Mouse (Mus musculus) forebrain, embryonic 13.5 days (tissue): Measurements from ENCODE around the gene Tns3. TPM values are rescaled to one million over a fixed set of nuclear protein-coding genes. Genes with fewer than 3 reads are reported as not detected.

Experiments
- ATAC-seq: fragments of 200-750 bp; cut with Nextera tagmentation; 2 replicates; pipeline ENCODE4 v1.8.0; 2017
- H3K27ac ChIP-seq: fragments of 300-500 bp; sonication (generic); 2 replicates; pipeline ENCODE4 v1.5.1; 2015; ENCODE audit warnings: inconsistent platforms, mild to moderate bottlenecking, moderate library complexity
- H3K27me3 ChIP-seq: fragments of 300-500 bp; sonication (generic); 2 replicates; pipeline ENCODE4 v1.6.1; 2015; ENCODE audit warnings: mild to moderate bottlenecking, inconsistent platforms
- H3K36me3 ChIP-seq: fragments of 300-500 bp; sonication (generic); 2 replicates; pipeline ENCODE4 v1.6.1; 2015; ENCODE audit warnings: mild to moderate bottlenecking, inconsistent platforms; ENCODE audit not compliant: poor library complexity, severe bottlenecking
- H3K4me1 ChIP-seq: fragments of 300-500 bp; sonication (generic); 2 replicates; pipeline ENCODE4 v1.6.1; 2015; ENCODE audit warnings: inconsistent platforms
- H3K4me2 ChIP-seq: fragments of 300-500 bp; sonication (generic); 2 replicates; pipeline ENCODE4 v1.6.1; 2015; ENCODE audit warnings: inconsistent platforms, mild to moderate bottlenecking, moderate library complexity
- H3K4me3 ChIP-seq: fragments of 300-500 bp; sonication (generic); 2 replicates; pipeline ENCODE4 v1.5.1; 2015; ENCODE audit warnings: mild to moderate bottlenecking, inconsistent platforms
- H3K9ac ChIP-seq: fragments of 300-500 bp; sonication (generic); 2 replicates; pipeline ENCODE4 v1.6.1; 2015; ENCODE audit warnings: mild to moderate bottlenecking, inconsistent platforms
- H3K9me3 ChIP-seq: fragments of 300-500 bp; sonication (generic); replicated peaks from 2 replicates; pipeline ENCODE4 v1.6.1; 2016; ENCODE audit warnings: inconsistent platforms
- WGBS: fragments of 180-500 bp; shearing (Covaris S2); methylation state at CpG from one replicate; pipeline ENCODE4 v1.1.7; 2015; 5-methylcytosine and 5-hydroxymethylcytosine counted together
- polyA plus RNA-seq: library from polyadenylated mRNA; unstranded; fragments of >200 nt; fragmentation: Nextera tagmentation; extraction: Ambion mirVana; gene quantifications from 2 replicates; pipeline ENCODE4 v1.2.1, GENCODE M21; 2015

The Tns3 gene
- polyA plus RNA-seq, 1 experiment from 2014 or later, result 6.6 TPM

- peaks cover 18% of the 10 kb centered on the region for H3K36me3 ChIP-seq
- H3K27ac ChIP-seq, result no peak overlapping the region
- no peak overlapping the region for H3K4me2 ChIP-seq
- H3K9me3 ChIP-seq, result no peaks in the 10 kb centered on the region
- H3K9ac ChIP-seq, result no peak overlapping the region
- ATAC-seq, result no peak
- no peak overlapping the region for H3K4me3 ChIP-seq
- H3K4me1 ChIP-seq, result peaks cover 26% of the 10 kb centered on the region
- H3K27me3 ChIP-seq, result no peaks in the 10 kb centered on the region
- WGBS, result 74% methylated on average over 8 of the region's 8 CpGs
Measured at GRCm38 (mm10) chr11:8493931-8494490, 170.3 kb downstream of the Tns3 start.

GRCm38 (mm10) chr11:8492332-8492731 is 172.0 kb downstream of the Tns3 start:
- 91% methylated on average over 10 of the region's 10 CpGs for WGBS
- no peak for ATAC-seq

GRCm38 (mm10) chr11:8488248-8488647 is 176.1 kb downstream of the Tns3 start:
- Histone ChIP-seq H3K4me2 (no peak overlapping the region), H3K9ac (no peak overlapping the region), H3K36me3 (peaks cover 18% of the 10 kb centered on the region), H3K9me3 (no peaks in the 10 kb centered on the region), H3K27me3 (no peaks in the 10 kb centered on the region), H3K4me3 (no peak overlapping the region), H3K4me1 (peaks cover 5% of the 10 kb centered on the region; the same call in 1 of the 2 replicates), H3K27ac (no peak overlapping the region)
- WGBS, result 74% methylated on average over 6 of the region's 6 CpGs
- peak; percentile 50; the same call in 1 of the 2 replicates for ATAC-seq

More at GRCm38 (mm10) chr11:8492332-8492731, 172.0 kb downstream of the Tns3 start:
- H3K36me3 ChIP-seq, result peaks cover 18% of the 10 kb centered on the region
- H3K9me3 ChIP-seq, result no peaks in the 10 kb centered on the region
- H3K4me1 ChIP-seq, result peaks cover 29% of the 10 kb centered on the region
- no peak overlapping the region for H3K27ac ChIP-seq
- H3K4me2 ChIP-seq, result no peak overlapping the region
- H3K4me3 ChIP-seq, result no peak overlapping the region
- H3K9ac ChIP-seq, result no peak overlapping the region
- no peaks in the 10 kb centered on the region for H3K27me3 ChIP-seq

- WGBS, result 93% methylated on average over 4 of the region's 4 CpGs
- peaks cover 11% of the 10 kb centered on the region; the same call in 1 of the 2 replicates for H3K4me1 ChIP-seq
- H3K9ac ChIP-seq, result no peak overlapping the region
- H3K27me3 ChIP-seq, result no peaks in the 10 kb centered on the region
- H3K27ac ChIP-seq, result no peak overlapping the region
- ATAC-seq, result no peak
- peaks cover 6% of the 10 kb centered on the region; the same call in 1 of the 2 replicates for H3K36me3 ChIP-seq
- no peak overlapping the region for H3K4me2 ChIP-seq
- H3K4me3 ChIP-seq, result no peak overlapping the region
- no peaks in the 10 kb centered on the region for H3K9me3 ChIP-seq
Measured at GRCm38 (mm10) chr11:8486552-8486951, 177.8 kb downstream of the Tns3 start.

GRCm38 (mm10) chr11:8484538-8484937 is 179.8 kb downstream of the Tns3 start:
- no peaks in the 10 kb centered on the region for H3K27me3 ChIP-seq
- ATAC-seq, result no peak
- WGBS, result 88% methylated on average over 4 of the region's 4 CpGs
- no peak overlapping the region for H3K9ac ChIP-seq
- H3K4me2 ChIP-seq, result no peak overlapping the region
- H3K4me3 ChIP-seq, result no peak overlapping the region
- H3K27ac ChIP-seq, result no peak overlapping the region
- no peaks in the 10 kb centered on the region for H3K9me3 ChIP-seq
- peaks cover 11% of the 10 kb centered on the region; the same call in 1 of the 2 replicates for H3K4me1 ChIP-seq
- no peaks in the 10 kb centered on the region for H3K36me3 ChIP-seq

- no peak overlapping the region for H3K4me3 ChIP-seq
- H3K9ac ChIP-seq, result no peak overlapping the region
- no peaks in the 10 kb centered on the region for H3K9me3 ChIP-seq
- ATAC-seq, result no peak
- no peaks in the 10 kb centered on the region for H3K27me3 ChIP-seq
- H3K4me2 ChIP-seq, result no peak overlapping the region
- WGBS, result 63% methylated on average over 3 of the region's 3 CpGs
- peaks cover 7% of the 10 kb centered on the region; the same call in 1 of the 2 replicates for H3K36me3 ChIP-seq
- H3K27ac ChIP-seq, result no peak overlapping the region
- H3K4me1 ChIP-seq, result 0 out of 2 replicates have a peak, but pooled peaks cover 6% of the 10 kb centered on the region
Measured at GRCm38 (mm10) chr11:8482721-8483120, 181.6 kb downstream of the Tns3 start.

- no peaks in the 10 kb centered on the region for H3K27me3 ChIP-seq
- H3K4me3 ChIP-seq, result no peak overlapping the region
- H3K9me3 ChIP-seq, result no peaks in the 10 kb centered on the region
- ATAC-seq, result no peak
- 0 out of 2 replicates have a peak, but pooled peaks cover 6% of the 10 kb centered on the region for H3K4me1 ChIP-seq
- no peak overlapping the region for H3K4me2 ChIP-seq
- H3K36me3 ChIP-seq, result peaks cover 13% of the 10 kb centered on the region; the same call in 1 of the 2 replicates
- H3K27ac ChIP-seq, result no peak overlapping the region
- WGBS, result 65% methylated on average over 5 of the region's 5 CpGs
- H3K9ac ChIP-seq, result no peak overlapping the region
Measured at GRCm38 (mm10) chr11:8481962-8482361, 182.4 kb downstream of the Tns3 start.

GRCm38 (mm10) chr11:8481529-8481928 is 182.8 kb downstream of the Tns3 start:
- peaks cover 16% of the 10 kb centered on the region; the same call in 1 of the 2 replicates for H3K36me3 ChIP-seq
- no peaks in the 10 kb centered on the region for H3K27me3 ChIP-seq
- no peak overlapping the region for H3K4me3 ChIP-seq
- WGBS, result 86% methylated on average over 6 of the region's 6 CpGs
- H3K9ac ChIP-seq, result no peak overlapping the region
- H3K4me2 ChIP-seq, result no peak overlapping the region
- no peak for ATAC-seq
- no peak overlapping the region for H3K27ac ChIP-seq
- H3K9me3 ChIP-seq, result no peaks in the 10 kb centered on the region
- 0 out of 2 replicates have a peak, but pooled peaks cover 6% of the 10 kb centered on the region for H3K4me1 ChIP-seq

- no peaks in the 10 kb centered on the region for H3K27me3 ChIP-seq
- WGBS, result 93% methylated on average over 2 of the region's 2 CpGs
- H3K4me2 ChIP-seq, result no peak overlapping the region
- 0 out of 2 replicates have a peak, but pooled peaks cover 6% of the 10 kb centered on the region for H3K4me1 ChIP-seq
- H3K27ac ChIP-seq, result no peak overlapping the region
- H3K9ac ChIP-seq, result no peak overlapping the region
- no peak for ATAC-seq
- H3K9me3 ChIP-seq, result no peaks in the 10 kb centered on the region
- no peak overlapping the region for H3K4me3 ChIP-seq
- peaks cover 16% of the 10 kb centered on the region; the same call in 1 of the 2 replicates for H3K36me3 ChIP-seq
Measured at GRCm38 (mm10) chr11:8479858-8480257, 184.5 kb downstream of the Tns3 start.

GRCm38 (mm10) chr11:8479313-8479712 is 185.0 kb downstream of the Tns3 start:
- ATAC-seq, result no peak
- Histone ChIP-seq H3K27me3 (no peaks in the 10 kb centered on the region), H3K4me3 (no peak overlapping the region), H3K4me1 (0 out of 2 replicates have a peak, but pooled peaks cover 6% of the 10 kb centered on the region), H3K27ac (no peak overlapping the region), H3K4me2 (no peak overlapping the region), H3K9ac (no peak overlapping the region), H3K9me3 (no peaks in the 10 kb centered on the region), H3K36me3 (peaks cover 16% of the 10 kb centered on the region; the same call in 1 of the 2 replicates)
- WGBS, result 97% methylated on average over 7 of the region's 7 CpGs

- Histone ChIP-seq H3K4me3 (no peak overlapping the region), H3K4me2 (no peak overlapping the region), H3K9ac (no peak overlapping the region), H3K9me3 (no peaks in the 10 kb centered on the region), H3K27me3 (no peaks in the 10 kb centered on the region), H3K36me3 (peaks cover 16% of the 10 kb centered on the region; the same call in 1 of the 2 replicates), H3K27ac (no peak overlapping the region), H3K4me1 (peaks cover 9% of the 10 kb centered on the region)
- ATAC-seq, result no peak
- 92% methylated on average over 5 of the region's 5 CpGs for WGBS
Measured at GRCm38 (mm10) chr11:8473616-8474015, 190.7 kb downstream of the Tns3 start.

- H3K36me3 ChIP-seq, result 0 out of 2 replicates have a peak, but pooled peaks cover 7% of the 10 kb centered on the region
- no peaks in the 10 kb centered on the region for H3K27me3 ChIP-seq
- H3K4me1 ChIP-seq, result peaks cover 20% of the 10 kb centered on the region
- H3K4me3 ChIP-seq, result no peak overlapping the region
- H3K9ac ChIP-seq, result no peak overlapping the region
- no peak overlapping the region for H3K4me2 ChIP-seq
- no peaks in the 10 kb centered on the region for H3K9me3 ChIP-seq
- H3K27ac ChIP-seq, result no peak overlapping the region
- no peak for ATAC-seq
- 89% methylated on average over 12 of the region's 12 CpGs for whole genome bisulfite sequencing
Measured at GRCm38 (mm10) chr11:8472439-8472838, 191.9 kb downstream of the Tns3 start.
